Mouse (Mus musculus) MEL (cell line): Measurements from ENCODE around the gene Mcm9.

Source experiments
- CTCF ChIP-seq, 3 experiments: IDR thresholded peaks in 2 of 3; conservative IDR thresholded peaks in 1 of 3; 2 replicates each; pipeline ENCODE4 v1.5.1; 2011 to 2012; ENCODE audit warnings: low read length in 3 of 3, low read depth in 2 of 3, mild to moderate bottlenecking in 2 of 3, improper control_type of control experiment in 1 of 3, inconsistent platforms in 1 of 3, mixed read lengths in 1 of 3, moderate library complexity in 1 of 3; ENCODE audit not compliant: control insufficient read depth in 1 of 3, insufficient read depth in 1 of 3, poor library complexity in 1 of 3, severe bottlenecking in 1 of 3
- E2F4 ChIP-seq: IDR thresholded peaks from 2 replicates; pipeline ENCODE4 v1.6.1; 2011; ENCODE audit warnings: low read depth, low read length, improper control_type of control experiment, borderline replicate concordance
- GABPA ChIP-seq: IDR thresholded peaks from 2 replicates; pipeline ENCODE4 v1.6.1; 2012; ENCODE audit warnings: low read depth, mild to moderate bottlenecking, inconsistent platforms, low read length, improper control_type of control experiment, moderate library complexity
- KAT2A ChIP-seq: conservative IDR thresholded peaks from 2 replicates; pipeline ENCODE4 v1.6.1; 2012; ENCODE audit warnings: low read depth, low read length, improper control_type of control experiment, inconsistent platforms
- MAZ ChIP-seq: IDR thresholded peaks from 2 replicates; pipeline ENCODE4 v1.6.1; 2012; ENCODE audit warnings: low read depth, mild to moderate bottlenecking, inconsistent platforms, low read length, improper control_type of control experiment
- POLR2A ChIP-seq, 2 experiments: IDR thresholded peaks; 2 replicates each; pipeline ENCODE4 v1.6.1; 2011 to 2012; ENCODE audit warnings: low read length in 2 of 2, mild to moderate bottlenecking in 2 of 2, control low read depth in 1 of 2, improper control_type of control experiment in 1 of 2, low read depth in 1 of 2, moderate library complexity in 1 of 2; ENCODE audit not compliant: control insufficient read depth in 1 of 2, insufficient read depth in 1 of 2, poor library complexity in 1 of 2
- POLR2AphosphoS2 ChIP-seq: IDR thresholded peaks from 2 replicates; pipeline ENCODE4 v1.6.1; 2011; ENCODE audit warnings: low read length, improper control_type of control experiment
- RAD21 ChIP-seq: IDR thresholded peaks from 2 replicates; pipeline ENCODE4 v1.6.1; 2011; ENCODE audit warnings: mild to moderate bottlenecking, low read depth, low read length, improper control_type of control experiment
- ZC3H11A ChIP-seq: IDR thresholded peaks from 2 replicates; pipeline ENCODE4 v1.6.1; 2012; ENCODE audit warnings: low read depth, mild to moderate bottlenecking, inconsistent platforms, low read length, improper control_type of control experiment

GRCm38 (mm10) chr10:53519068-53519954, 110.9 kb downstream of the Mcm9 start:
- TF ChIP-seq RAD21: no peak
- TF ChIP-seq GABPA: no peak
- TF ChIP-seq CTCF (IDR thresholded peaks at IDR 0.05 in 2 of 3, conservative IDR thresholded peaks at IDR 0.05 in 1 of 3; ENCODE audit: control insufficient read depth in 1 of 3, insufficient read depth in 1 of 3, low read depth in 2 of 3, low read length in 3 of 3, poor library complexity in 1 of 3, severe bottlenecking in 1 of 3): no peak
- no peak for TF ChIP-seq MAZ
- TF ChIP-seq E2F4: no peak
- no peak for TF ChIP-seq ZC3H11A
- no peak for TF ChIP-seq POLR2A (IDR thresholded peaks at IDR 0.05; ENCODE audit: control insufficient read depth in 1 of 2, insufficient read depth in 1 of 2, low read depth in 1 of 2, low read length in 2 of 2, poor library complexity in 1 of 2)
- no peak for TF ChIP-seq POLR2AphosphoS2
- TF ChIP-seq KAT2A: no peak
